Mouse (Mus musculus) embryonic facial prominence, embryonic 15.5 days (tissue): ENCODE data around the gene Npy1r. TPM values are rescaled to one million over a fixed set of nuclear protein-coding genes. Genes with fewer than 3 reads are reported as not detected.

Source experiments
- ATAC-seq: fragments of 200-750 bp; cut with Nextera tagmentation; 2 replicates; pipeline ENCODE4 v1.8.0; 2017; ENCODE audit warnings: low read depth, moderate TSS enrichment; ENCODE audit not compliant: insufficient number of reproducible peaks, low FRiP score, low TSS enrichment
- H3K27ac ChIP-seq: fragments of 300-500 bp; sonication (generic); replicated peaks from 2 replicates; pipeline ENCODE4 v1.5.1; 2015; ENCODE audit warnings: mild to moderate bottlenecking, inconsistent platforms
- H3K27me3 ChIP-seq: fragments of 300-500 bp; sonication (generic); 2 replicates; pipeline ENCODE4 v1.6.1; 2015; ENCODE audit warnings: inconsistent platforms
- H3K36me3 ChIP-seq: fragments of 300-500 bp; sonication (generic); 2 replicates; pipeline ENCODE4 v1.6.1; 2015; ENCODE audit warnings: mild to moderate bottlenecking, inconsistent platforms
- H3K4me1 ChIP-seq: fragments of 300-500 bp; sonication (generic); 2 replicates; pipeline ENCODE4 v1.6.1; 2015; ENCODE audit warnings: inconsistent platforms
- H3K4me2 ChIP-seq: fragments of 300-500 bp; sonication (generic); replicated peaks from 2 replicates; pipeline ENCODE4 v1.6.1; 2015; ENCODE audit warnings: mild to moderate bottlenecking, inconsistent platforms
- H3K4me3 ChIP-seq: fragments of 300-500 bp; sonication (generic); replicated peaks from 2 replicates; pipeline ENCODE4 v1.5.1; 2015; ENCODE audit warnings: mild to moderate bottlenecking, inconsistent platforms
- H3K9ac ChIP-seq: fragments of 300-500 bp; sonication (generic); 2 replicates; pipeline ENCODE4 v1.6.1; 2015; ENCODE audit warnings: inconsistent platforms
- H3K9me3 ChIP-seq: fragments of 300-500 bp; sonication (generic); replicated peaks from 2 replicates; pipeline ENCODE4 v1.6.1; 2016; ENCODE audit warnings: inconsistent platforms
- WGBS: fragments of 180-500 bp; shearing (Covaris S2); methylation state at CpG from one replicate; pipeline ENCODE4 v1.1.7; 2015; 5-methylcytosine and 5-hydroxymethylcytosine counted together
- polyA plus RNA-seq: library from polyadenylated mRNA; unstranded; fragments of >200 nt; fragmentation: Nextera tagmentation; extraction: Ambion mirVana; gene quantifications from 2 replicates; pipeline ENCODE4 v1.2.1, GENCODE M21; 2015

The Npy1r gene
- polyA plus RNA-seq, 1 experiment from 2014 or later = 2.9 TPM

DNA sequence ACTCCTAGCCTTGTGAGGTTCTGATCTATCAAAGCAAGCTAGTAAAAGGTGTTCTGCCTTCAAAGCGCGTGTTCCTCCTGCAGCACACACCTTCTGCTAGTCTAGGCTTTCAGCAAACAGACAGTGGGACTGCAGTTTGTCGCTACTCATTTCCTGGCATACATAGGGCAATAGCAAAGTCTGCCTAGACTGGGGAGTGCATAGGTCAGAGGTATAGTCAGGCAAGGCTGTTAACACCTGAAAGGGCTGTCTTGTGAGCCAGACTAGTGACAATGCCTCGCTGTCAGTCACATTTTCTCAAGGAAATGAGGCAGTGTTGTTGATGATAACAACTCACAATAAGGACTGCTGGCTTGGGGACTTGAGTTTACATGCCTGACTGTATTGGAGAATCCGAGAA lies 35.0 kb downstream of the Npy1r start:
- 48% methylated on average over 5 of the region's 5 CpGs for WGBS
- no peaks in the 10 kb centered on the region for H3K4me1 ChIP-seq
- H3K4me2 ChIP-seq = no peak overlapping the region
- H3K36me3 ChIP-seq = no peaks in the 10 kb centered on the region
- H3K4me3 ChIP-seq = no peak overlapping the region
- no peak for ATAC-seq
- no peaks in the 10 kb centered on the region for H3K9me3 ChIP-seq
- H3K9ac ChIP-seq = no peak overlapping the region
- H3K27me3 ChIP-seq = no peaks in the 10 kb centered on the region
- H3K27ac ChIP-seq = no peak overlapping the region

DNA sequence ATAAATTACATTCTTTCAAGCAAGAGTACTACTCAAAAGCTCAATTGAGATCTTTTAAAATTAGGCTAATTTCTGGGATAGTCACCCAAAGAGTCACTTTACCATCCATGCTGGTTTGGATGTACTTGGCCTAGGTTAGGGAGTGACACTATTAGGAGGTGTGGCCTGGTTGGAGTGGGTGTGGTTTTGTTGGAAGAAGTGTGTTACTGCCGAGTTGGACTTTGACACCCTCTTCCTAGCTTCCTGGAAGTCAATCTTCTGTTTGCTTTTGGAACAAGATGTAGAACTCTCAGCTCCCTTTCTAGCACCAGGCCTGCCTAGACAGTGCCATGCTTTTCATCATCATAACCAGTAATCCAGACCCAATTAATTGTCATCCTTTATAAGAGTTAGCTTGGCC lies 45.4 kb downstream of the Npy1r start:
- Histone ChIP-seq H3K9me3 (no peaks in the 10 kb centered on the region), H3K4me1 (no peaks in the 10 kb centered on the region), H3K27me3 (no peaks in the 10 kb centered on the region), H3K4me2 (no peak overlapping the region), H3K36me3 (no peaks in the 10 kb centered on the region), H3K9ac (no peak overlapping the region), H3K27ac (no peak overlapping the region), H3K4me3 (no peak overlapping the region)
- no peak for ATAC-seq
- 58% methylated on average over 1 of the region's 1 CpGs for WGBS

DNA sequence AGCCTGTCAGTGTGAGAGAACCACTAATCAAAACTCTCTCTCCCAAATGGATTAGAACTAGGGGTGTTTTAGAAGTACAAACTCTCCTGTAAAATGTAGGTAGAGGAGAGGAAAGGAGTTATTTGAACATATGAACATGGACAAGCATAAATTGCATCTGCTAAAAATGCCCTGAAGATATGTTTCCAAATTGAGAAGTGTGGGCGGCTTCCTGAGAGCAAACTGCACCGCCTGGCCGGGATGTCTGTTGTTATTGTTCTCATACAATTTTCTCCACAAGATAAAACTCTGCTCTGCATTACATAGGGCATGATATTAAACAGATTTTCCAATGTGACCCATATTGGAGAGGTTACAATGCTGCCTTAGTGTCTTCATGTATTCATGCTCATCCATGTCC lies 48.6 kb downstream of the Npy1r start:
- ATAC-seq = no peak
- no peak overlapping the region for H3K27ac ChIP-seq
- WGBS = 44% methylated on average over 3 of the region's 3 CpGs

DNA sequence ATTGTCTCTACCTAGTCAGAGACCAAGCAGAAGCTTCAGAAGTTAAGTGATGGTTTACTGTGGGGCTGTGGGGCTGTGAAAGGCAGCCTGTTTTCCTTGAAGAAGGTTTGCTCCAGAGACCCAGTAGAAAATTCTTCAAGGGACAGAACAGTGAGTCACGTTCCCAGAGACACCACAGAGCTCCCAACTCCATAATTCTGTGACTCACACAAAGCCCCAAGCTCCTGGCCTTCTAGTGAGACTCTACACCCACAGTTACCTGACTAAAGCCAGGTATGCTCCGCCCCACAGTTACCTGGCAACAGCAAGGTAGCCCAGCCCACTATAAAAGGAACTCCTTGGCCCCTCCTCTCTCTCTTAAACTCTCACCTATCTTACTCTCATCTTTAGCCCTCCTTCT lies 54.6 kb downstream of the Npy1r start:
- H3K36me3 ChIP-seq = no peaks in the 10 kb centered on the region
- no peaks in the 10 kb centered on the region for H3K9me3 ChIP-seq
- 73% methylated on average over 2 of the region's 2 CpGs for WGBS
- no peak overlapping the region for H3K4me3 ChIP-seq
- H3K9ac ChIP-seq = no peak overlapping the region
- no peak overlapping the region for H3K4me2 ChIP-seq
- no peaks in the 10 kb centered on the region for H3K4me1 ChIP-seq
- no peak overlapping the region for H3K27ac ChIP-seq
- no peak for ATAC-seq
- no peaks in the 10 kb centered on the region for H3K27me3 ChIP-seq

More for the DNA sequence above, 48.6 kb downstream of the Npy1r start:
- Histone ChIP-seq H3K27me3 (no peaks in the 10 kb centered on the region), H3K4me2 (no peak overlapping the region), H3K36me3 (no peaks in the 10 kb centered on the region), H3K4me1 (no peaks in the 10 kb centered on the region), H3K4me3 (no peak overlapping the region), H3K9me3 (no peaks in the 10 kb centered on the region), H3K9ac (no peak overlapping the region)

DNA sequence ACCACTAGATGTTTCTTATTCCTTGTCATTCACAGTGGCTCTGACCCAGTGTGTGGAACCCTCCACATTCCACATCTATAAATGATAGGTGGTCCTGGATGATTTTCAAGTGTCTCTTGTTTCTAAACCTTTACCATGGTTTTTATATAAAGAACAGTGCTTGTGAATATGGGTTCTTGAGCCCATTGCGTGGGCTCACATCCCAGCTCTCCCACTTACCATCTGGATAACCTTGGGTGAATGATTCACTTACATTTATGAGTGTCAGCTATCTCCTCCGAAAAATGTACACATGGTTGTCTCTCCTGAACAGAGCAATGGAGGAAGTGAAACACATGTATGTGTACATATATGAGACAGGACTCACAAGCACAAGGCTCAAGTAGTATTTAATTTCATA lies 59.2 kb downstream of the Npy1r start:
- Histone ChIP-seq H3K4me2 (no peak overlapping the region), H3K4me3 (no peak overlapping the region), H3K4me1 (no peaks in the 10 kb centered on the region), H3K9ac (no peak overlapping the region), H3K27ac (no peak overlapping the region), H3K9me3 (no peaks in the 10 kb centered on the region), H3K36me3 (no peaks in the 10 kb centered on the region), H3K27me3 (no peaks in the 10 kb centered on the region)
- ATAC-seq = no peak
- WGBS = 93% methylated on average over 2 of the region's 2 CpGs

Other genes with a start within 250 kb of the Npy1r start
- gene Tma16, start 210.7 kb upstream of the Npy1r start, polyA plus RNA-seq = 11.3 and 13.1 TPM in 2 replicates
- not detected in 2 replicates for gene Tktl2, start 185.4 kb upstream of the Npy1r start, polyA plus RNA-seq
- not detected in 2 replicates for gene Npy5r, start 9.1 kb upstream of the Npy1r start, polyA plus RNA-seq
- gene Naf1, start 163.0 kb downstream of the Npy1r start, polyA plus RNA-seq = 2.9 and 3.2 TPM in 2 replicates